Mouse (Mus musculus): ENCODE data around the gene Abhd15. TPM values are rescaled to one million over a fixed set of nuclear protein-coding genes. Genes with fewer than 3 reads are reported as not detected.

Gene Abhd15
- polyA plus RNA-seq, 2 experiments, result 0.76 to 2.3 TPM

- 0 out of 4 replicates have a peak, but pooled peaks cover 0 to 4% of the 10 kb centered on the region in 2 experiments for H3K4me1 ChIP-seq (replicated peaks; ENCODE audit: control insufficient read depth in 2 of 2, insufficient read depth in 2 of 2, low read length in 1 of 2)
- no peak for ATAC-seq (ENCODE audit: insufficient read depth)
- no peak for TF ChIP-seq CTCF (IDR thresholded peaks at IDR 0.05; ENCODE audit: low read depth)
- no peak for TF ChIP-seq EP300 (IDR thresholded peaks at IDR 0.05; ENCODE audit: low read depth)
- H3K36me3 ChIP-seq (replicated peaks; ENCODE audit: control insufficient read depth, insufficient read depth, low read depth), result no peaks in the 10 kb centered on the region
- peaks cover 6% of the 10 kb centered on the region for H3K27me3 ChIP-seq (ENCODE audit: control insufficient read depth, insufficient read depth, low read length)
- H3K9ac ChIP-seq (replicated peaks), result no peak overlapping the region
- H3K27ac ChIP-seq, result no peak overlapping the region
- H3K4me3 ChIP-seq (ENCODE audit: insufficient read depth in 1 of 2, low read depth in 2 of 2, low read length in 2 of 2), result no peak overlapping the region
- H3K4me2 ChIP-seq (ENCODE audit: low read depth), result no peak overlapping the region
- no peak for DNase-seq (ENCODE audit: low read depth in 3 of 3, low spot score in 3 of 3)
- H3K9me3 ChIP-seq (ENCODE audit: control insufficient read depth, low read length), result no peaks in the 10 kb centered on the region
- WGBS (ENCODE audit: insufficient replicate concordance), result 39% methylated on average over 11 of the region's 11 CpGs
Observed at GRCm38 (mm10) chr11:77483510-77484255, 31.2 kb upstream of the Abhd15 start.

- no peak for TF ChIP-seq CTCF (IDR thresholded peaks at IDR 0.05; ENCODE audit: low read depth)
- TF ChIP-seq EP300 (IDR thresholded peaks at IDR 0.05; ENCODE audit: low read depth), result no peak
- Histone ChIP-seq H3K27ac (no peak overlapping the region), H3K9me3 (ENCODE audit: control insufficient read depth, low read length) (no peaks in the 10 kb centered on the region), H3K27me3 (ENCODE audit: control insufficient read depth, insufficient read depth, low read length) (peaks cover 20% of the 10 kb centered on the region), H3K4me1 (replicated peaks; ENCODE audit: control insufficient read depth in 2 of 2, insufficient read depth in 2 of 2, low read length in 1 of 2) (peaks cover 0 to 6% of the 10 kb centered on the region in 2 experiments; a peak in 1 of 4 replicates), H3K4me2 (ENCODE audit: low read depth) (no peak overlapping the region), H3K36me3 (replicated peaks; ENCODE audit: control insufficient read depth, insufficient read depth, low read depth) (no peaks in the 10 kb centered on the region), H3K4me3 (ENCODE audit: insufficient read depth in 1 of 2, low read depth in 2 of 2, low read length in 2 of 2) (no peak overlapping the region), H3K9ac (replicated peaks) (no peak overlapping the region)
- DNase-seq (ENCODE audit: low read depth in 3 of 3, low spot score in 3 of 3) (no peak), ATAC-seq (ENCODE audit: insufficient read depth) (no peak)
- 71% methylated on average over 6 of the region's 6 CpGs for WGBS (ENCODE audit: insufficient replicate concordance)
Observed at GRCm38 (mm10) chr11:77485229-77485628, 29.7 kb upstream of the Abhd15 start.

DNA sequence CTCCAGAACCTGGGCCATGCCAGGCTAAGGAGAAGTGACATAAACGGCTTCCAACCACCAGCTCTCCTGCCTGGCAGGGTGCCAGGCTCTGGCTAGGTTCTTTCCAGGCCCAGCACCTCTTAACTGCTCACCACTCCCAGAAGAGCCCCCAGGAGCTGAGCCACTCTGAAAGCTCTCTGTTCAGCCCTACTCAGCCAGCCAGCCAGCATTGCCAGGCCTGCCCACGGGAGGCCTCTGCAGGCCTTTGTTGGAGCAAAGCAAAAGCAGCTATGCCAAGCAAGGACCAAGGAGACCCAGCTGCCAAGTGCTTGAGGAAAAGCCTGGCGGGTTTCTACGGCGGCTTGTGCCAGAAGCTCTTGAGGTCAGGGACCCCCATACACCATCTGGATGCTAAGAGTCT is 28.1 kb upstream of the Abhd15 start:
- peaks cover 2 to 16% of the 10 kb centered on the region in 2 experiments; a peak in 3 of 4 replicates for H3K4me1 ChIP-seq (replicated peaks; ENCODE audit: control insufficient read depth in 2 of 2, insufficient read depth in 2 of 2, low read length in 1 of 2)
- H3K27me3 ChIP-seq (ENCODE audit: control insufficient read depth, insufficient read depth, low read length), result peaks cover 25% of the 10 kb centered on the region
- no peak overlapping the region for H3K9ac ChIP-seq (replicated peaks)
- no peaks in the 10 kb centered on the region for H3K36me3 ChIP-seq (replicated peaks; ENCODE audit: control insufficient read depth, insufficient read depth, low read depth)
- no peak for TF ChIP-seq CTCF (IDR thresholded peaks at IDR 0.05; ENCODE audit: low read depth)
- no peaks in the 10 kb centered on the region for H3K9me3 ChIP-seq (ENCODE audit: control insufficient read depth, low read length)
- H3K4me3 ChIP-seq (ENCODE audit: insufficient read depth in 1 of 2, low read depth in 2 of 2, low read length in 2 of 2), result no peak overlapping the region
- DNase-seq (ENCODE audit: low read depth in 3 of 3, low spot score in 3 of 3), result no peak
- 76% methylated on average over 5 of the region's 5 CpGs for WGBS (ENCODE audit: insufficient replicate concordance)
- no peak for ATAC-seq (ENCODE audit: insufficient read depth)
- no peak overlapping the region for H3K4me2 ChIP-seq (ENCODE audit: low read depth)
- H3K27ac ChIP-seq, result no peak overlapping the region

DNA sequence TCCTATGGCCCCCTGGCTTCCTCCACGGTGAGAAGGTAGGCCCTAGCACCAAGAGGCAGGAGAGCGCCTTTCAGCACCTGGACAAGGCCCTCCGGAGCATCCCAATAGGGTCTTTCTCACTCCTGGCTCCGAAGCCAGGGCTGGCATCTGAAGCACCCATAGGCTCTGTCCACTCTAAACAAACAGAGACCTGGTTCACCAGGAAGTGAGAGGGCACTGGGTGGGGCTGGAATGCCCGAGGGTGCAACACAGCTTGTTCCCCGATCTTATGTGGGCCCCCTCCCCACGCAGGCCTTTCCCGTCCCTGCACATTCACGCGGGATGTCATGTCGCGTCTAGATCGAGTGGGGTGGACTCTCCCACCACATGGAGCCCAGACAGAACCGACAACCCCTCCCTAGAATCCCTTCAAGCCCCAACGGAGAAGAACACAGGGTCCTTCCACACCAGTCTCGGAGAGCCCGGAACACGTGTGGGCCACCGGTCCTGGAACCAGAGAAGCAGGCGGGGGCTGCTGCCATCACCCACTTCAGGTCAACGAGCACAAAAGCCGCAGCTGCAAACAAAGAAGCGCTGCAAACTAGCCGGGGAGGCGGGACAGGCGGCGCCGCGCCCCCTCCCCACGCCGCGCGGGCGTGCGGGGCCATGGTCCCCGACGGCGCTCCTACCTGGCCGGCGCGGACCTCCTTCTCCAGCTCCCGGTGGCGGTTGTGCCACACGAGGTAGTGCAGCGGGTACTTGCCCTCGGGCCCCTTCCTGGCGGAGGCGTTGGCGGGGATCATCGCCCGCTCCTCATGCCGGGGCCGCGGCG is 25.9 kb upstream of the Abhd15 start:
- Histone ChIP-seq H3K4me2 (ENCODE audit: low read depth) (peak overlapping the region; percentile 93), H3K4me3 (ENCODE audit: insufficient read depth in 1 of 2, low read depth in 2 of 2, low read length in 2 of 2) (peak overlapping the region; percentile 49 to 72), H3K36me3 (replicated peaks; ENCODE audit: control insufficient read depth, insufficient read depth, low read depth) (no peaks in the 10 kb centered on the region), H3K4me1 (replicated peaks; ENCODE audit: control insufficient read depth in 2 of 2, insufficient read depth in 2 of 2, low read length in 1 of 2) (peaks cover 7 to 16% of the 10 kb centered on the region in 2 experiments; a peak in 3 of 4 replicates), H3K9ac (replicated peaks) (peak overlapping the region; percentile 57), H3K9me3 (ENCODE audit: control insufficient read depth, low read length) (no peaks in the 10 kb centered on the region), H3K27ac (no peak overlapping the region), H3K27me3 (ENCODE audit: control insufficient read depth, insufficient read depth, low read length) (peaks cover 25% of the 10 kb centered on the region)
- no peak for ATAC-seq (ENCODE audit: insufficient read depth)
- TF ChIP-seq CTCF (IDR thresholded peaks at IDR 0.05; ENCODE audit: low read depth) (no peak), EP300 (IDR thresholded peaks at IDR 0.05; ENCODE audit: low read depth) (no peak)
- WGBS (ENCODE audit: insufficient replicate concordance), result 5% methylated on average over 52 of the region's 55 CpGs
- no peak for DNase-seq (ENCODE audit: low read depth in 3 of 3, low spot score in 3 of 3)

Measured in liver, embryonic 14.5 days (tissue).